Mouse (Mus musculus) hindbrain, postnatal 0 days (tissue): Measurements from ENCODE around the gene Tecta. TPM values are rescaled to one million over a fixed set of nuclear protein-coding genes. Genes with fewer than 3 reads are reported as not detected.

Experiments
- ATAC-seq: fragments of 200-750 bp; cut with Nextera tagmentation; 2 replicates; pipeline ENCODE4 v1.8.0; 2017; ENCODE audit warnings: mild to moderate bottlenecking, moderate TSS enrichment, moderate library complexity
- DNase-seq: peaks from one replicate; pipeline ENCODE4 v3.0.0-alpha.2; 2015; ENCODE audit warnings: low spot score
- H3K27ac ChIP-seq: fragments of 300-500 bp; sonication (generic); 2 replicates; pipeline ENCODE4 v1.5.1; 2014; ENCODE audit warnings: mild to moderate bottlenecking
- H3K27me3 ChIP-seq: fragments of 300-500 bp; sonication (generic); 2 replicates; pipeline ENCODE4 v1.6.1; 2014; ENCODE audit warnings: low read length, mixed read lengths; ENCODE audit not compliant: insufficient read depth
- H3K36me3 ChIP-seq: fragments of 300-500 bp; sonication (generic); 2 replicates; pipeline ENCODE4 v1.6.1; 2014; ENCODE audit warnings: low read length, mixed read lengths; ENCODE audit not compliant: insufficient read depth
- H3K4me1 ChIP-seq: fragments of 300-500 bp; sonication (generic); 2 replicates; pipeline ENCODE4 v1.6.1; 2014; ENCODE audit warnings: antibody characterized with exemption, low read length, mixed read lengths; ENCODE audit not compliant: insufficient read depth
- H3K4me2 ChIP-seq: fragments of 300-500 bp; sonication (generic); 2 replicates; pipeline ENCODE4 v1.6.1; 2014; ENCODE audit warnings: low read depth, mild to moderate bottlenecking, low read length, moderate library complexity, mixed read lengths
- H3K4me3 ChIP-seq: fragments of 300-500 bp; sonication (generic); 2 replicates; pipeline ENCODE4 v1.5.1; 2014; ENCODE audit warnings: low read length
- H3K9ac ChIP-seq: fragments of 300-500 bp; sonication (generic); replicated peaks from 2 replicates; pipeline ENCODE4 v1.6.1; 2014; ENCODE audit warnings: mild to moderate bottlenecking, low read length, moderate library complexity, mixed read lengths
- H3K9me3 ChIP-seq: fragments of 300-500 bp; sonication (generic); 2 replicates; pipeline ENCODE4 v1.6.1; 2016; ENCODE audit warnings: low read length, mixed read lengths
- CTCF ChIP-seq: IDR thresholded peaks from 2 replicates; pipeline ENCODE4 v1.5.1; 2016; ENCODE audit warnings: antibody characterized with exemption, control low read depth, low read depth
- WGBS: fragments of 180-500 bp; shearing (Covaris S2); extraction: QIAGEN DNeasy Blood & Tissue Kit; methylation state at CpG from one replicate; pipeline ENCODE4 v1.1.7; 2014; 5-methylcytosine and 5-hydroxymethylcytosine counted together
- polyA plus RNA-seq: library from polyadenylated mRNA; unstranded; fragments of >200 nt; fragmentation: Nextera tagmentation; extraction: Ambion mirVana; gene quantifications from 2 replicates; pipeline ENCODE4 v1.2.1, GENCODE M21; 2015
- total RNA-seq: library from RNA; depleted of rRNA; stranded (reverse); fragments of >200 nt; gene quantifications from 2 replicates; pipeline ENCODE4 v1.2.3, GENCODE M21; 2014

Gene Tecta
- total and polyA plus RNA-seq, 2 experiments from 2014 or later: 0.16 to 0.43 TPM

- WGBS: 72% methylated on average over 8 of the region's 8 CpGs
- Histone ChIP-seq H3K9ac (no peak overlapping the region), H3K4me1 (no peaks in the 10 kb centered on the region), H3K36me3 (no peaks in the 10 kb centered on the region), H3K9me3 (no peaks in the 10 kb centered on the region), H3K27ac (no peak overlapping the region), H3K4me2 (no peak overlapping the region), H3K4me3 (no peak overlapping the region), H3K27me3 (no peaks in the 10 kb centered on the region)
- DNase-seq (no peak), ATAC-seq (no peak)
- TF ChIP-seq CTCF: no peak
Observed at GRCm38 (mm10) chr9:42394321-42394720, 5.4 kb downstream of the Tecta start.

GRCm38 (mm10) chr9:42392927-42393326 lies 6.8 kb downstream of the Tecta start:
- WGBS: 73% methylated on average over 6 of the region's 6 CpGs
- H3K27ac ChIP-seq: no peak overlapping the region
- no peaks in the 10 kb centered on the region for H3K9me3 ChIP-seq
- no peaks in the 10 kb centered on the region for H3K36me3 ChIP-seq
- no peak for TF ChIP-seq CTCF
- no peaks in the 10 kb centered on the region for H3K4me1 ChIP-seq
- no peak overlapping the region for H3K9ac ChIP-seq
- H3K4me3 ChIP-seq: no peak overlapping the region
- H3K27me3 ChIP-seq: no peaks in the 10 kb centered on the region
- ATAC-seq (no peak), DNase-seq (no peak)
- H3K4me2 ChIP-seq: no peak overlapping the region

- Histone ChIP-seq H3K27me3 (no peaks in the 10 kb centered on the region), H3K27ac (no peak overlapping the region), H3K9me3 (no peaks in the 10 kb centered on the region), H3K9ac (no peak overlapping the region), H3K4me2 (no peak overlapping the region), H3K4me1 (no peaks in the 10 kb centered on the region), H3K36me3 (no peaks in the 10 kb centered on the region), H3K4me3 (no peak overlapping the region)
- TF ChIP-seq CTCF: peak; percentile 65
- ATAC-seq (peak; percentile 59; the same call in 1 of the 2 replicates), DNase-seq (peak; percentile 71)
- WGBS: 51% methylated on average over 4 of the region's 4 CpGs
Observed at GRCm38 (mm10) chr9:42388490-42388889, 11.2 kb downstream of the Tecta start.

DNA sequence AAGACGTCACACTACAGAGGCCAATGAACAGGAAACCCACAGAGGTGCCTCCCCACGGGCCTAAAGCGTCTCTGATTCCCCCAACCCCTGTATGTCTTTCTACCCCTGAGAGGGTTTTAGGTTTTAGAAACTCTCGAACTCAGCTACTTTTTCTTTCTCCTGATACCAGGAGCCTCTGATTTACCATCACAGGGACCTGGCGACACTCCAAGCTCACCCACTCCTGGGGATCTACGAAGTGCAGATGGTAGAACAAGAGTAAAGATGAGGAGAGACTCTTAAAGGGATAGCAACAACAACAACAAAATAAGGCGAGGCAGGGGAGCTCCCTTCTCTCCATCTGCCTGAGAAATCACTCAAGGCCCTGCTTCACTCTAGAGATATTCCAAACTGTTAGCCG lies 12.7 kb downstream of the Tecta start:
- H3K27ac ChIP-seq: no peak overlapping the region
- no peaks in the 10 kb centered on the region for H3K36me3 ChIP-seq
- H3K27me3 ChIP-seq: no peaks in the 10 kb centered on the region
- no peak overlapping the region for H3K4me3 ChIP-seq
- H3K9me3 ChIP-seq: no peaks in the 10 kb centered on the region
- H3K4me2 ChIP-seq: no peak overlapping the region
- no peak overlapping the region for H3K9ac ChIP-seq
- DNase-seq: no peak
- no peaks in the 10 kb centered on the region for H3K4me1 ChIP-seq
- no peak for ATAC-seq
- TF ChIP-seq CTCF: no peak
- WGBS: 60% methylated on average over 8 of the region's 8 CpGs

GRCm38 (mm10) chr9:42385656-42386055 lies 14.1 kb downstream of the Tecta start:
- H3K27me3 ChIP-seq: no peaks in the 10 kb centered on the region
- 59% methylated on average over 13 of the region's 13 CpGs for WGBS
- no peak overlapping the region for H3K27ac ChIP-seq
- H3K36me3 ChIP-seq: no peaks in the 10 kb centered on the region
- no peak for ATAC-seq
- H3K9ac ChIP-seq: no peak overlapping the region
- TF ChIP-seq CTCF: no peak
- H3K4me1 ChIP-seq: no peaks in the 10 kb centered on the region
- H3K9me3 ChIP-seq: no peaks in the 10 kb centered on the region
- H3K4me3 ChIP-seq: no peak overlapping the region
- no peak overlapping the region for H3K4me2 ChIP-seq
- DNase-seq: peak; percentile 30

DNA sequence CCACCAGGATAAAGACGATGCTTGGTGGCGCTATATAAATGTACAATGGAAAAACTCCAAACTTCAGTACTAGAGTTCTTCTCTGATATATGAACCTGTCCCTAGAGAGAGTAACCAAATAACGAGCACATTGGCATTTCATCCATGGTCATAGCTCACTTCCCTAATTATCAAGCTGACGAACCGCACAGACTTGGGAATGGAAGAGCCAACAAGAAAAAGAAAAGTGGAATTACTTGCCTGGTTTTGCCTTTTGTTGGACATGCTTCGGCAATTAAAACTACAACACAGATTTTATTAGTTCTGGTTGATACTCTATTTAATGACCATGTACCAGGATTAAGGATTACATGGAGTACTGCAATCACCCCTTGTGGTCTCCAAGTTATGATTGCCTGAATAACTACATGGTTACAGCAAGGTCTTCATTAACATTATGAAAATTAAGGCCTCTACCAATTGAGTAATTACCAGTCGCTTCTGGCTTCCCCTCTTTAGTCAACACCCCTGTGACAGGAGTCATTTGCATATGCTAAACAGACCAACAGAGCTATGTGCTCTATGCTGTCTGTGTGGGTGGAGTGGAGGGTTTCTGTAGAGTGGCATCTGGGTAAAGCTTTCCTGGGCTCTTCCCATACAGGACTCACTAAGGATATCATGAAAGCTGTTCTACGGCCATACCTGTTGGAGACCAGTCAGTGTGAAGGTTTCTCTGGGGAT lies 16.9 kb downstream of the Tecta start:
- ATAC-seq: no peak
- H3K27me3 ChIP-seq: no peaks in the 10 kb centered on the region
- TF ChIP-seq CTCF: no peak
- DNase-seq: no peak
- H3K27ac ChIP-seq: peak overlapping the region; percentile 45; the same call in 1 of the 2 replicates
- H3K9me3 ChIP-seq: no peaks in the 10 kb centered on the region
- H3K4me3 ChIP-seq: no peak overlapping the region
- no peak overlapping the region for H3K4me2 ChIP-seq
- no peaks in the 10 kb centered on the region for H3K36me3 ChIP-seq
- no peaks in the 10 kb centered on the region for H3K4me1 ChIP-seq
- H3K9ac ChIP-seq: no peak overlapping the region
- WGBS: 48% methylated on average over 8 of the region's 8 CpGs

- H3K9ac ChIP-seq: no peak overlapping the region
- H3K36me3 ChIP-seq: no peaks in the 10 kb centered on the region
- no peak for TF ChIP-seq CTCF
- no peak overlapping the region for H3K4me3 ChIP-seq
- DNase-seq (peak; percentile 69), ATAC-seq (peak; percentile 81)
- H3K27ac ChIP-seq: peak overlapping the region; percentile 57
- no peaks in the 10 kb centered on the region for H3K9me3 ChIP-seq
- WGBS: 23% methylated on average over 5 of the region's 5 CpGs
- no peaks in the 10 kb centered on the region for H3K4me1 ChIP-seq
- no peaks in the 10 kb centered on the region for H3K27me3 ChIP-seq
- no peak overlapping the region for H3K4me2 ChIP-seq
Observed at GRCm38 (mm10) chr9:42382063-42382462, 17.7 kb downstream of the Tecta start.
